Mouse (Mus musculus) lung, embryonic 16.5 days (tissue): ENCODE results near the gene 2010111I01Rik. TPM values are rescaled to one million over a fixed set of nuclear protein-coding genes. Genes with fewer than 3 reads are reported as not detected.
A peak's percentile ranks its signal among the peaks of the same experiment; 100 is the strongest.

Experiments used
- ATAC-seq: fragments of 200-750 bp; cut with Nextera tagmentation; 2 replicates; pipeline ENCODE4 v1.8.0; 2017; ENCODE audit warnings: low read depth, mild to moderate bottlenecking, moderate library complexity
- H3K27ac ChIP-seq: fragments of 300-500 bp; sonication (generic); 2 replicates; pipeline ENCODE4 v1.5.1; 2014; ENCODE audit warnings: mild to moderate bottlenecking, control low read depth, low read length
- H3K27me3 ChIP-seq: fragments of 300-500 bp; sonication (generic); 2 replicates; pipeline ENCODE4 v1.6.1; 2014; ENCODE audit warnings: low read depth, low read length, mixed read lengths; ENCODE audit not compliant: control insufficient read depth, insufficient read depth
- H3K36me3 ChIP-seq: fragments of 300-500 bp; sonication (generic); 2 replicates; pipeline ENCODE4 v1.6.1; 2014; ENCODE audit warnings: low read length; ENCODE audit not compliant: control insufficient read depth, insufficient read depth
- H3K4me1 ChIP-seq: fragments of 300-500 bp; sonication (generic); replicated peaks from 2 replicates; pipeline ENCODE4 v1.6.1; 2014; ENCODE audit warnings: low read length, mixed read lengths; ENCODE audit not compliant: control insufficient read depth, insufficient read depth
- H3K4me2 ChIP-seq: fragments of 300-500 bp; sonication (generic); 2 replicates; pipeline ENCODE4 v1.6.1; 2014; ENCODE audit warnings: low read depth, low read length, control low read depth
- H3K4me3 ChIP-seq: fragments of 300-500 bp; sonication (generic); 2 replicates; pipeline ENCODE4 v1.5.1; 2014; ENCODE audit warnings: mild to moderate bottlenecking, low read length, control low read depth
- H3K9ac ChIP-seq: fragments of 300-500 bp; sonication (generic); 2 replicates; pipeline ENCODE4 v1.6.1; 2014; ENCODE audit warnings: low read length, control low read depth
- H3K9me3 ChIP-seq: fragments of 300-500 bp; sonication (generic); 2 replicates; pipeline ENCODE4 v1.6.1; 2016; ENCODE audit warnings: low read length; ENCODE audit not compliant: control insufficient read depth
- WGBS: fragments of 180-500 bp; shearing (Covaris S2); extraction: QIAGEN DNeasy Blood & Tissue Kit; methylation state at CpG from one replicate; pipeline ENCODE4 v1.1.7; 2014; 5-methylcytosine and 5-hydroxymethylcytosine counted together
- polyA plus RNA-seq: library from polyadenylated mRNA; unstranded; fragments of >200 nt; fragmentation: Nextera tagmentation; extraction: Ambion mirVana; gene quantifications from 2 replicates; pipeline ENCODE4 v1.2.1, GENCODE M21; 2015

2010111I01Rik gene
- polyA plus RNA-seq, 1 experiment from 2014 or later, result 129 TPM

DNA sequence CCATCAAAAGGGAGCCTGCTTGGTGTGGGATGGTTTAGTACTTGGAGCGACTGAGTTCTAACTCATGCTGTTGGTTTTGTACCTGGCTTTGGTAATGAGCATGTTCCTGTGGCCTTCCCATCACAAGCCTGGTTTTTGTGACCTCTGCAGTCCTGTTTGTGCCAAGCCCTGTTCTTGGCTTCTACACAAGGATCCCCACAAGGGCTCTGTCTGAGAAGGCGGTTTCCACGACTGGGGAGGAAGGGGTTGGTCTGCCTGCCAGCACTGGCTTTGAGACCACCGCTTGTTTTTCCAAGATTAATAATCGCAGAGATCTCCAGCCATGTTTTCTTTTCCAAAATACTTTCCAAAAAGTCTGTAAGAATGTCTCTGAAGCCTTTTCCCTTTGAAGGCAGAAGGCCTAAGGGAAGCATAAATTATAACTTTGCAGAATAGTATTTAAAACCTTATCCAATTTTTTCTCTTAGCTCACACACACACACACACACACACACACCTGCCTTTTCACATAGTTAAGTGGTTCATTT, 67.7 kb downstream of the 2010111I01Rik start:
- Histone ChIP-seq H3K27ac (0 out of 2 replicates have a peak overlapping the region, but pooled peaks have one; percentile 12), H3K4me3 (no peak overlapping the region), H3K9me3 (no peaks in the 10 kb centered on the region), H3K9ac (no peak overlapping the region), H3K4me2 (no peak overlapping the region), H3K27me3 (no peaks in the 10 kb centered on the region), H3K4me1 (peaks cover 7% of the 10 kb centered on the region; the same call in 1 of the 2 replicates), H3K36me3 (no peaks in the 10 kb centered on the region)
- 58% methylated on average over 5 of the region's 5 CpGs for WGBS
- ATAC-seq, result no peak

DNA sequence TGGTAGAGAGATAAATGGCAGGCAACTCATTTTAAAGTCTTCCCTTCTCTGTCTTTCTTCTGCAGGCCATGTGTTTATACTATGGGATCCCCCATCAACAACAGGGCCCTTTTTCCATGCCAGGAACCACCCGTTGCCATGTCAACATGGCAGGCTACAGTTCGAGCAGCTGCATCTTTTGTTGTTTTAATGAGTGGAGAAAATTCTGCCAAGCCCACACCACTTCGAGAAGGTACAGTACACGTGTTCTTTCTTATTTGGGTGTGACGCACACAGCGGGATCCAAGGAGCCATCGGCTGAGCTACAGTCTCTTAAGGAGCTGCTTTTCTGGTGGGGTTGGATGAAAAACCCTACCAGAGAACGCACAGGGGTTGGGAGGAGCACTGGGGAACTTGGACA, 68.3 kb downstream of the 2010111I01Rik start:
- no peak overlapping the region for H3K27ac ChIP-seq
- no peak overlapping the region for H3K4me3 ChIP-seq
- peaks cover 7% of the 10 kb centered on the region; the same call in 1 of the 2 replicates for H3K4me1 ChIP-seq
- no peak for ATAC-seq
- H3K9ac ChIP-seq, result no peak overlapping the region
- H3K4me2 ChIP-seq, result no peak overlapping the region
- 65% methylated on average over 8 of the region's 8 CpGs for WGBS
- no peaks in the 10 kb centered on the region for H3K27me3 ChIP-seq
- no peaks in the 10 kb centered on the region for H3K9me3 ChIP-seq
- no peaks in the 10 kb centered on the region for H3K36me3 ChIP-seq

DNA sequence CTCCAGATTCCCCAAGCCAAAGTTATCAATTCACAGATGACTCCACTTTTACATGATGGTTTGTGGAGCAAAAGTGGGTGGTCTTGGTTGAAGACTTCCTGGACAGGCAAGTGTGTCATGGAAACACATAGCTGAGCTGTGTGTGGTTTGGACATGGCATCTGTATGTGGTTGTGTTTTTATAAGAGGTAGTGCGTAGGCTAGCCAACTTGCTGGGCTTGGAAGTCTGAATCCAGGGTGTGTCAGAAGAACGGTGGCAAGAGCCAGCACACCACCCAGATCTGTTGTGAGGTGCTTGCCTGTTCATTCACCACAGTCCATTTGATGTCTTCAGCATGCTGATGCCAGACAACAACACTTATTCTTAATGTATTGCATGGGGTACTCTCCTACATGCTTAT, 68.7 kb downstream of the 2010111I01Rik start:
- no peak overlapping the region for H3K4me2 ChIP-seq
- no peak overlapping the region for H3K27ac ChIP-seq
- H3K9me3 ChIP-seq, result no peaks in the 10 kb centered on the region
- WGBS, result 85% methylated on average over 2 of the region's 2 CpGs
- no peak overlapping the region for H3K4me3 ChIP-seq
- H3K4me1 ChIP-seq, result peaks cover 7% of the 10 kb centered on the region
- H3K27me3 ChIP-seq, result no peaks in the 10 kb centered on the region
- no peak for ATAC-seq
- H3K36me3 ChIP-seq, result no peaks in the 10 kb centered on the region
- H3K9ac ChIP-seq, result no peak overlapping the region

DNA sequence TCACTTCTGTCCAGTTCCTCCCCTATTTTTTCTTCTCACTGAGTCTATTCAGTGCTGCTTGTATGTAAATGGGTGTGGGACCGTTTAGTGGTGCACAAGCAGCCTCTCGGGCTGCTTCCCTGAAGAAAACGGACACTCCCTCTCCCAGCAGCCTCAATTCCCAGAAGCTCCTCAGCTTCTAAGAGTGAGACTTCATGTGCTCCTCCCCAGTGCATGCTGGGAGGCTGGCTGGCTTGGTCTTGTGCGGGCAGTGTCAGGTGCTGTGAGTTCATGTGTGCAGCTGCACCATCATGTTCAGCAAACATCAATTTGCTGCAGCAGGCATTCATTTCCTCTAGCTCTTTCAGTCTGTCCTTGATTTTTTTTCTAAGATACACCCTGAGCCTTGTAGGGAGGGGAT, 70.0 kb downstream of the 2010111I01Rik start:
- H3K9me3 ChIP-seq, result no peaks in the 10 kb centered on the region
- no peak overlapping the region for H3K4me3 ChIP-seq
- H3K9ac ChIP-seq, result no peak overlapping the region
- ATAC-seq, result no peak
- H3K36me3 ChIP-seq, result no peaks in the 10 kb centered on the region
- H3K27me3 ChIP-seq, result no peaks in the 10 kb centered on the region
- WGBS, result 65% methylated on average over 4 of the region's 4 CpGs
- H3K4me1 ChIP-seq, result peaks cover 17% of the 10 kb centered on the region
- no peak overlapping the region for H3K4me2 ChIP-seq
- no peak overlapping the region for H3K27ac ChIP-seq

DNA sequence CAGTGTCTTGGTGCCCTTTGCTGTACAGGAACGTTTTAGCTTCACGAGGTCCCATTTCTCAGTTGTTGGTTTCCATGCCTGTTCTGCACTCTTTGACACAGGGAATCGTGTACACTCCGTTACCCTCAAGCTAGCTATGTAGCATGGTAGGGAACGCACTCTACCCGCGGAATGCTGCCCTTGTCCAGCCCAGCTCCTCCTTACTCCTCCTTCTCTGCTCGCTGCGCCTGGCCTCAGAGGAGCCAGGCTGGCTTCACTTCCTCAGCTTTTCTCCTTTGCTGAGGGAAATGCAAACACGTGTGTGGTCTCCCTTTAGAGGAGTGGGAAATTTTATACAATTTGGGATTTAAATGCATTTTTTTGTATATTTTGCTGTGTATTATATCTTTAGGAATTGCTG, 73.2 kb downstream of the 2010111I01Rik start:
- no peak for ATAC-seq
- peaks cover 15% of the 10 kb centered on the region for H3K4me1 ChIP-seq
- no peaks in the 10 kb centered on the region for H3K9me3 ChIP-seq
- 39% methylated on average over 10 of the region's 10 CpGs for WGBS
- no peak overlapping the region for H3K9ac ChIP-seq
- no peak overlapping the region for H3K4me2 ChIP-seq
- no peaks in the 10 kb centered on the region for H3K36me3 ChIP-seq
- no peaks in the 10 kb centered on the region for H3K27me3 ChIP-seq
- H3K27ac ChIP-seq, result peak overlapping the region; percentile 83
- no peak overlapping the region for H3K4me3 ChIP-seq

DNA sequence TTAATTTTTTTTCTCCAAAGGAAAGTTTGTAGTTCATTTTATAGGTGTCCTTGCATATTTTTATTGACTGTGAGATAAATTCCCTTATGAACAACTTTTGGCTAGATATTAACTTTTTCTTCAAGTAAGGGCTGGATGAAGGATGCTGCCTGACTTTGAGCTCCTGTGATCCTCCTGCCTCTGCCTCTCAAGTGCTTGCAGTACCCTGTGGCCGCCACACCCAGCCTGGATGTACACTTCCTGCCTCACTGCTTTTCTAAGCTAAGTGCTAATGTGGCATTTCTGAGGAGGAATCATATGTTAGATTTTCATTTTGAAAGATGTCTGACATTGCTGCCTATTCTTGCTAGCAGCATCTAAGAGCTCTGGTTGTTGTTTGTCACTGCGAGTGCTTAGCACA, 73.7 kb downstream of the 2010111I01Rik start:
- ATAC-seq, result no peak
- Histone ChIP-seq H3K4me3 (no peak overlapping the region), H3K9ac (no peak overlapping the region), H3K27ac (peak overlapping the region; percentile 92), H3K4me1 (peaks cover 12% of the 10 kb centered on the region), H3K36me3 (no peaks in the 10 kb centered on the region), H3K27me3 (no peaks in the 10 kb centered on the region), H3K9me3 (no peaks in the 10 kb centered on the region), H3K4me2 (no peak overlapping the region)
- 48% methylated on average over 2 of the region's 2 CpGs for WGBS

DNA sequence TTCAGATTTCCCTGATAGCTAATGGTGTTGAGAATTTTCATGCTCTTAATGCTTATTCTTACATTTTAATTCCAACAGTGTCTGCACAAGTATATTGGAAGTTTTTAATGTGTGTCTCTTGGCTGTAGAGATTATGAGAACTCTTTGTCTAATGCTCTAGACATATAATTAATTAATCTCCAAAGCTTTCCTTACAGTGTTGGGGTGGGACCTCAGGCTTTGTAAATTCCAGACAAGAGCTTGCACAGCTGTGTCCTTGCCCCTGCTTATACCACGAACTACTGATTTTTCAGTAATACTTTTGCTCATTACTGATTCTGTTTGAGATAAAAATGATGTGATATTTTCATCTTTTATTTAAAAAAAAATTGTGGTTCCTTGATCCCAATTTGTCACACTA, 74.2 kb downstream of the 2010111I01Rik start:
- H3K9me3 ChIP-seq, result no peaks in the 10 kb centered on the region
- no peak overlapping the region for H3K4me2 ChIP-seq
- H3K4me1 ChIP-seq, result peaks cover 12% of the 10 kb centered on the region
- 28% methylated on average over 1 of the region's 1 CpGs for WGBS
- peak overlapping the region; percentile 92 for H3K27ac ChIP-seq
- no peaks in the 10 kb centered on the region for H3K27me3 ChIP-seq
- ATAC-seq, result peak; percentile 83
- H3K36me3 ChIP-seq, result no peaks in the 10 kb centered on the region
- H3K4me3 ChIP-seq, result no peak overlapping the region
- H3K9ac ChIP-seq, result no peak overlapping the region

DNA sequence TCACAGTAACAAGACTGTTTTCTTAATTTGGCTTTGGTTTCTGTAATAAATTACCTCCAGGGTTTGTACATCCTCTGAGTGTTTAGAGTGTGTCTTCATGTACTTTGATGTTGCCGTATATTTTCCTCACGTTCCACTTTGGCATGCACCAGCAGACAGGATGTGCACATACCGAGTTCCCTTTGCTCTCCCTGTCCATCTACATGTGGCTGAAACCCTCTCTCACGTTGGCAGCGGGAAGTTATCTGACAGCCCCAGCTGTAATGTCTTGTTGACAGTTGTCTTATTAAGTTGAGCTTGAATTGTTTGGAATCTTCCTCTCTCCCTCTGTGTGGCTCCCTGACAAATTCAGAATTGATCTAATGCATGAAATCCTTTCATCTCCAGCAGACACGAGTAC, 74.6 kb downstream of the 2010111I01Rik start:
- Histone ChIP-seq H3K9ac (no peak overlapping the region), H3K4me1 (peaks cover 12% of the 10 kb centered on the region), H3K4me3 (no peak overlapping the region), H3K27ac (peak overlapping the region; percentile 98), H3K36me3 (no peaks in the 10 kb centered on the region), H3K27me3 (no peaks in the 10 kb centered on the region), H3K9me3 (no peaks in the 10 kb centered on the region), H3K4me2 (peak overlapping the region; percentile 20; the same call in 1 of the 2 replicates)
- 24% methylated on average over 6 of the region's 6 CpGs for WGBS
- ATAC-seq, result peak; percentile 91

DNA sequence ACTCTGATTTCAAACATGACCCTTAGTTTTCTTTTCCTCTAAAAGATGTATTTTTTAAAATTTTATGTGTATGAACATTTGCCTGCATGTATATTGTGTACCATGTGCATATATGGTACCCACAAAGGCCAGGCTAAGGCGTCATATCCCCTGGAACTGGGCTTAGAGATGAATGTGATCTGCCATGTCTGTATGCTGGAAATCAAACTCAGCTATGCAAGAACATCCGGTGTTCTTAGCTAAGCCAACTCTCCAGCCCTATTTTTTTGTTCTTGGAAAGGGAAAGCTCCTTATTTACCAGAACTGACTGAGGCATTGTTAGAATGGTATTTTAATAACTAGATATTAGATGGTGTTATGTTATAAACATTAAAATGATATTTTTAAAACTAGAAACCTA, 75.2 kb downstream of the 2010111I01Rik start:
- H3K4me2 ChIP-seq, result peak overlapping the region; percentile 20; the same call in 1 of the 2 replicates
- H3K9ac ChIP-seq, result no peak overlapping the region
- peak; percentile 82 for ATAC-seq
- no peaks in the 10 kb centered on the region for H3K36me3 ChIP-seq
- 39% methylated on average over 2 of the region's 2 CpGs for WGBS
- H3K4me1 ChIP-seq, result peaks cover 12% of the 10 kb centered on the region
- H3K27me3 ChIP-seq, result no peaks in the 10 kb centered on the region
- H3K4me3 ChIP-seq, result no peak overlapping the region
- peak overlapping the region; percentile 98 for H3K27ac ChIP-seq
- H3K9me3 ChIP-seq, result no peaks in the 10 kb centered on the region
